Mouse (Mus musculus): ENCODE results near the gene Eif2d. TPM values are rescaled to one million over a fixed set of nuclear protein-coding genes. Genes with fewer than 3 reads are reported as not detected.

Eif2d gene
- polyA plus RNA-seq, 1 experiment, result 33.3 TPM

DNA sequence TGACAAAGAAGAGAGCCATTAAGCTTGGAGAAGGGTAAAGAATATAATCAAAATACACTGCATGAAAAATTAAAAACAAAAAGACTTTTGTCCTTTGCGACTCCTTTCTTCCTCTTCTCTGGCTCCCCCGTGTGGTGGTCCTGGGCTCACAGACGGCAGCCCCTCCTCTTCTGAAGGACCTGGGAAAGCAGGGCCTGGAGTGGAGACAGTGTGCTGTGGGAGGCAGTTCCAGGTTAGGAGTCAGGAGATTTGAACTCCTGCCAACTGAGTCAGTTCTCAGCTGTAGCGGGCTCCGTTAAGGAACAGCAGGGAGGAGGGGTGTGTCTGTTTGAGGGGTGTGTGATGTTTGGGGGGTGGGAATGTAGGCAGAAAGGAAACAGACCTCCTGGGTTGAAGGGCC lies 54.5 kb downstream of the Eif2d start:
- Histone ChIP-seq H3ac (ENCODE audit: control insufficient read depth, insufficient read length, low read depth) (no peak overlapping the region), H3K79me2 (ENCODE audit: control insufficient read depth, insufficient read depth) (no peaks in the 10 kb centered on the region), H3K79me3 (ENCODE audit: low read depth) (no peaks in the 10 kb centered on the region), H3K27me3 (ENCODE audit: control insufficient read depth, insufficient read depth, insufficient read length) (no peaks in the 10 kb centered on the region), H3K36me3 (ENCODE audit: control insufficient read depth, insufficient read depth) (no peaks in the 10 kb centered on the region), H3K4me3 (ENCODE audit: insufficient read depth, poor library complexity, severe bottlenecking) (no peak overlapping the region)
- TF ChIP-seq MAX (IDR thresholded peaks at IDR 0.05), result no peak
- peak; percentile 19 for TF ChIP-seq CTCF (IDR thresholded peaks at IDR 0.05; ENCODE audit: control insufficient read depth, insufficient read depth, insufficient read length)

DNA sequence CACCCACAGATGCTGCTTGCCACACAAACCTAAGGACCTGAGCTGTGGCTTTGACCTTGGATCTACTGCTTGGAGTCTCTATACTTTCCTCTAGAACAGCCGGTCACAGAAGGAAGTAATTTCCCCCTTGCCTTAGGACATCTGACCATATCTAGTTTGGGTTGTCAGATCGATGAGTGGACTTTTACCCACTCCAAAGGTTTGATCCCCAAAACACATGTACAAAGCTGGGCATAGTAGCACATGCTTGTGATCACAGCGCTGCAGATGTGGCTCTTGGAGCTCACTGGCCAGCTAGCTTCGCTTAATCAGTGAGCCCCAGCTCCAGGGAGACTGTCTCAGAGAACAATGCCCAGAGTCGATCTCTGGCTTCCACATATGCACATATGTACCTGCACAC lies 55.1 kb downstream of the Eif2d start:
- H3K79me2 ChIP-seq (ENCODE audit: control insufficient read depth, insufficient read depth), result no peaks in the 10 kb centered on the region
- H3K27me3 ChIP-seq (ENCODE audit: control insufficient read depth, insufficient read depth, insufficient read length), result no peaks in the 10 kb centered on the region
- no peaks in the 10 kb centered on the region for H3K79me3 ChIP-seq (ENCODE audit: low read depth)
- H3ac ChIP-seq (ENCODE audit: control insufficient read depth, insufficient read length, low read depth), result no peak overlapping the region
- H3K4me3 ChIP-seq (ENCODE audit: insufficient read depth, poor library complexity, severe bottlenecking), result no peak overlapping the region
- no peaks in the 10 kb centered on the region for H3K36me3 ChIP-seq (ENCODE audit: control insufficient read depth, insufficient read depth)
- TF ChIP-seq FOSL1 (IDR thresholded peaks at IDR 0.05; ENCODE audit: insufficient read depth, low read length, poor library complexity, severe bottlenecking) (no peak), USF1 (IDR thresholded peaks at IDR 0.05; ENCODE audit: low read depth) (no peak), MYOD1 (IDR thresholded peaks at IDR 0.05; ENCODE audit: control insufficient read depth, insufficient read length, low read depth) (no peak), CEBPB (IDR thresholded peaks at IDR 0.05; ENCODE audit: low read depth) (no peak), MYOG (IDR thresholded peaks at IDR 0.05; ENCODE audit: control insufficient read depth, extremely low read depth, insufficient read length) (no peak), MAX (IDR thresholded peaks at IDR 0.05) (no peak), CTCF (IDR thresholded peaks at IDR 0.05; ENCODE audit: control insufficient read depth, insufficient read depth, insufficient read length) (no peak)

DNA sequence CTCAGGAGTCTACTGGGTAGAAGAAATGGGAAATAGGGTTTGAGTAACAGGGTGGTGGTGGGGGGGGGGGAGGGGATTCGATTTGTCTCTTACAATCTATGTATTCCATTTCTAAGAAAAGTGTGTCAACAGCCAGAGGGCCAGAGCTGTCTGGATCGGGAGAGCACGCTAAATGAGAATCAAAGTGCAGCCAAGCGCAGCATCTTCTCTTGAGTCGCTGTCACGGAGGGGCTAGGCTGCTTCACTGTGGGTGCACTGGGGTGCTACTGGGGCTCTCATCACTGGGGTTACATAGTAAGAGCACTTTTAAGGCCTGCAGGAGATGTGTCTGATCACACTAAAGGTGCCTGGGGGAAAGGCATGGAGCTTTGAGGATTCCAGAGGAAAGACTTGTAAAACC lies 55.8 kb downstream of the Eif2d start:
- TF ChIP-seq CEBPB (IDR thresholded peaks at IDR 0.05; ENCODE audit: low read depth) (no peak), CTCF (IDR thresholded peaks at IDR 0.05; ENCODE audit: control insufficient read depth, insufficient read depth, insufficient read length) (no peak), MAX (IDR thresholded peaks at IDR 0.05) (no peak), MYOG (IDR thresholded peaks at IDR 0.05; ENCODE audit: control insufficient read depth, extremely low read depth, insufficient read length) (no peak), FOSL1 (IDR thresholded peaks at IDR 0.05; ENCODE audit: insufficient read depth, low read length, poor library complexity, severe bottlenecking) (no peak)

DNA sequence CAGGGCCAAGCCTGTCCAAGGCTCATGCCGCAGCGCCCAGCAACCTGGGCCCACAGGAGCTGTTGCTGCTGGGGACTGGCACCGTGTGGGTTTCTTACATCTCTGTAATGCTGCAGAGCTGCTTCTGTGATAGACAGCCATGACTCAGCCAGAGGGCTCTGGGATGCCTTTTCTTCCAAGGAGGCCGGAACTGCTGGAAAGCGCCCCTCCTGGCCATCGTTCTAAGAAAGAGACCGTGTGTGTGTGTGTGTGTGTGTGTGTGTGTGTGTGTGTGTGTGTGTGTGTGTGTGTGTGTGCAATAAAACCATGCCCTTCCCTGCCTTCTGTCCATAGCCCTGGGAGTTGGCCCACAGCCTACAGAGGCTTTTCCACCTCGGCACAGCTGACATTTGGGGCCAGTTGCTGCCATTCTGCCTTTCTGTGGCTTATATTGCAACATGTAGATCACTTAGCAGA lies 57.0 kb downstream of the Eif2d start:
- Histone ChIP-seq H3K79me2 (ENCODE audit: control insufficient read depth, insufficient read depth) (no peaks in the 10 kb centered on the region), H3K79me3 (ENCODE audit: low read depth) (no peaks in the 10 kb centered on the region), H3K27me3 (ENCODE audit: control insufficient read depth, insufficient read depth, insufficient read length) (no peaks in the 10 kb centered on the region), H3K36me3 (ENCODE audit: control insufficient read depth, insufficient read depth) (no peaks in the 10 kb centered on the region), H3ac (ENCODE audit: control insufficient read depth, insufficient read length, low read depth) (no peak overlapping the region), H3K4me3 (ENCODE audit: insufficient read depth, poor library complexity, severe bottlenecking) (no peak overlapping the region)
- TF ChIP-seq MAX (IDR thresholded peaks at IDR 0.05), result no peak
- TF ChIP-seq USF1 (IDR thresholded peaks at IDR 0.05; ENCODE audit: low read depth), result no peak
- TF ChIP-seq MYOD1 (IDR thresholded peaks at IDR 0.05; ENCODE audit: control insufficient read depth, insufficient read length, low read depth), result no peak
- no peak for TF ChIP-seq FOSL1 (IDR thresholded peaks at IDR 0.05; ENCODE audit: insufficient read depth, low read length, poor library complexity, severe bottlenecking)
- no peak for TF ChIP-seq CTCF (IDR thresholded peaks at IDR 0.05; ENCODE audit: control insufficient read depth, insufficient read depth, insufficient read length)
- no peak for TF ChIP-seq CEBPB (IDR thresholded peaks at IDR 0.05; ENCODE audit: low read depth)
- TF ChIP-seq MYOG (IDR thresholded peaks at IDR 0.05; ENCODE audit: control insufficient read depth, extremely low read depth, insufficient read length), result no peak

More for the DNA sequence above, 55.8 kb downstream of the Eif2d start:
- Histone ChIP-seq H3K4me3 (ENCODE audit: insufficient read depth, poor library complexity, severe bottlenecking) (no peak overlapping the region), H3K79me3 (ENCODE audit: low read depth) (no peaks in the 10 kb centered on the region), H3K36me3 (ENCODE audit: control insufficient read depth, insufficient read depth) (no peaks in the 10 kb centered on the region), H3K79me2 (ENCODE audit: control insufficient read depth, insufficient read depth) (no peaks in the 10 kb centered on the region), H3K27me3 (ENCODE audit: control insufficient read depth, insufficient read depth, insufficient read length) (no peaks in the 10 kb centered on the region), H3ac (ENCODE audit: control insufficient read depth, insufficient read length, low read depth) (no peak overlapping the region)

DNA sequence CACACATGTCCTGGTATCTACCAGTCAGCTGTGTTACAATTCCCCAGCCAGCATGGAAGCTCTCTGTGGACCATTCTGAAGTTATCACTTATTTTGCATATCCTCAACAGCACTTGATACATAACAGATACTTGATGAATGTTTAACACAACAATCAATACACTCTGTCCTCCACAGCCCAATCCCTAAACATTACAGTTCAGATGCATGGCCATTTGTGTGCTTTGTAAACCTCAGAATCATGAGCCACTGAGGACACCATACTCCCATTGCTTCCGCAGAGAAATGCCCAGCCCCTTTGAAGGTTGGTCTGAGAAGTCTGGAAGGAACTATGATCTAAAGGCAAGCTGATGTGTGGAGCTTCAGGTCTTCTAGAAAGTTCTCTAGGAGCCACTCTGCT lies 58.7 kb downstream of the Eif2d start:
- no peak for TF ChIP-seq MYOD1 (IDR thresholded peaks at IDR 0.05; ENCODE audit: control insufficient read depth, insufficient read length, low read depth)
- no peak for TF ChIP-seq USF1 (IDR thresholded peaks at IDR 0.05; ENCODE audit: low read depth)
- TF ChIP-seq MYOG (IDR thresholded peaks at IDR 0.05; ENCODE audit: control insufficient read depth, extremely low read depth, insufficient read length), result no peak
- TF ChIP-seq FOSL1 (IDR thresholded peaks at IDR 0.05; ENCODE audit: insufficient read depth, low read length, poor library complexity, severe bottlenecking), result no peak
- Histone ChIP-seq H3ac (ENCODE audit: control insufficient read depth, insufficient read length, low read depth) (no peak overlapping the region), H3K79me3 (ENCODE audit: low read depth) (no peaks in the 10 kb centered on the region), H3K4me3 (ENCODE audit: insufficient read depth, poor library complexity, severe bottlenecking) (no peak overlapping the region), H3K27me3 (ENCODE audit: control insufficient read depth, insufficient read depth, insufficient read length) (no peaks in the 10 kb centered on the region), H3K79me2 (ENCODE audit: control insufficient read depth, insufficient read depth) (no peaks in the 10 kb centered on the region), H3K36me3 (ENCODE audit: control insufficient read depth, insufficient read depth) (no peaks in the 10 kb centered on the region)

DNA sequence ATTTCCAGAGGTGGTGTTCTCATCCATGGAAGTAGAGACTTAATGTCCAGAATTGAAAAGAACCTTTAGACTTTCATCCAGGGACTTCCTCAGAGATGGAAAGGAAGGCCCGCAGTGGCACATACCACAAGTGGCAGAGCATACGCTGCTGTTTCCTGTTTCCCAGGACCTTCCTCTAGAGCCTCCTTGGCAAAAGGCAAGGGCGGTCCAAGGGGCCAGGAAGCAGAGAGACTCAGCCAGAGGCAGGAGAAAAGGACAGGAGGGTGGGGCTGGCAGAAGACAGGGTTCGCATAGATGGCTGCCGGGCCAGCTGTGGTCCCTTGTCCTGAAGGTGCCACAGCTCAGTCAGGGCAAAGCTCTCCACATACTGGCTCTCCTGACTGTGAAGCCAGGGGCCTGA lies 60.0 kb downstream of the Eif2d start:
- no peaks in the 10 kb centered on the region for H3K79me3 ChIP-seq (ENCODE audit: low read depth)
- H3K79me2 ChIP-seq (ENCODE audit: control insufficient read depth, insufficient read depth), result no peaks in the 10 kb centered on the region
- no peaks in the 10 kb centered on the region for H3K27me3 ChIP-seq (ENCODE audit: control insufficient read depth, insufficient read depth, insufficient read length)
- no peak overlapping the region for H3K4me3 ChIP-seq (ENCODE audit: insufficient read depth, poor library complexity, severe bottlenecking)
- no peak for TF ChIP-seq CEBPB (IDR thresholded peaks at IDR 0.05; ENCODE audit: low read depth)
- no peak for TF ChIP-seq MYOG (IDR thresholded peaks at IDR 0.05; ENCODE audit: control insufficient read depth, extremely low read depth, insufficient read length)
- no peak for TF ChIP-seq USF1 (IDR thresholded peaks at IDR 0.05; ENCODE audit: low read depth)
- no peak for TF ChIP-seq MAX (IDR thresholded peaks at IDR 0.05)
- no peak for TF ChIP-seq FOSL1 (IDR thresholded peaks at IDR 0.05; ENCODE audit: insufficient read depth, low read length, poor library complexity, severe bottlenecking)
- no peak for TF ChIP-seq CTCF (IDR thresholded peaks at IDR 0.05; ENCODE audit: control insufficient read depth, insufficient read depth, insufficient read length)
- H3K36me3 ChIP-seq (ENCODE audit: control insufficient read depth, insufficient read depth), result no peaks in the 10 kb centered on the region
- H3ac ChIP-seq (ENCODE audit: control insufficient read depth, insufficient read length, low read depth), result no peak overlapping the region

All from C2C12 (cell line).